Mouse (Mus musculus) lung, adult 18-20 months (tissue): ENCODE measurements around the gene Gm36210.

Source experiments
- DNase-seq, 2 experiments: peaks; one replicate each; pipeline ENCODE4 v3.0.0; 2022; ENCODE audit warnings: mixed read lengths in 2 of 2

Gm36210 gene

DNA sequence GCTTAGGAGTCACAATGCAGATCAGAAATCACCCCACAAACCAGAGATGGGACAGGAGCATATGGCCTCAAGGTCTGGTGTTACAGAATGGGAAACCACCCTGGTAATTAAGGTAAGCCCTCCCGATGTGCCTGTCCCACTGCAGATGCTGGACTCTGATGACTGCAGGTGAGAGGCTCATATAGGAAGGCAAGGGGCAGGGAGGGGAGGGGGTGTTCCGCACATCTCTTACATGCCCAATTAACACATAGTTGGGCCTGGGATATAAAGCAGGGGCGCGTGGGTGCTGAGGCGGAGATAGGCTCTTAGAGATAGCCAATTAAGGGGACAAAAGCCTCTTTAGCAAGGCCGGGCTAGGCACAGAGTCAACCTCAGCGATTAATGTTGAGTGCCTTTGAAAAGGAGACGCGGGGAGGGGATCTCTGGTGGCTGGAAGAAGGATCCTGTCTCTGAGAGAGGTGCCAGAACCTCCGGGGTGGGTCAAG lies at the start of gene Gm36210:
Gene Gm36210 (minus strand): TSS at position 51 of the 485 bp plus-strand sequence.
- DNase-seq, result no peak

DNA sequence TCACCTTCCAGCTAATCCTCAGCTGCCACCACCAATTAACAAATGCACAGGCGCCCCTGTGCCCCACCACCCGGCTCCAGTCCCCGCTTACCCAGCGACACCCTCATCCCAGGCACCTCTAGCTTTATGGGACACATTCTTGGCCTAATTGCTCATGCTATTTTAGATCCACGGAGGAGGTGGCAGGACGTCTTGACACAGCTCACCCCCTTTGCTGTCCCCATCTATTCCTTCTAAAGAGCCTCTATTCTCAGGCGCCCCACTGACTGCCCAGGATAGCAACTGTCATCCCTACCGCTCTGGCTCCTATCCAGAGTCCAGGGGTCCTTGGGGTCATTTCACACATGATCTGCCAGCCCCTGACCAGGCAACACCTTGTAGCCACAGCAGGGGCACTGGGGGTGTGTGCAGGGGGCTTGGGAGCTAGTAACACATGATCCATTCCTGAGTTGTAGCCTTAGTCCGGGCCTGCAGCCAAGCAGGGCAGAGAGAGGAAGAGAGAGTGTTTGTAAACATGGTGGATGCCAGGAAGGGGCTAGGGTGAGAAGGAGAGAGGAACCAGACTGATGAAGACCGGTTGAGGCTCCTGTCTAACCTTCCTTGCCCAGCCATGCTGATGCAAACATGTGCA lies 47.6 kb upstream of the Gm36210 start:
- no peak for DNase-seq

DNA sequence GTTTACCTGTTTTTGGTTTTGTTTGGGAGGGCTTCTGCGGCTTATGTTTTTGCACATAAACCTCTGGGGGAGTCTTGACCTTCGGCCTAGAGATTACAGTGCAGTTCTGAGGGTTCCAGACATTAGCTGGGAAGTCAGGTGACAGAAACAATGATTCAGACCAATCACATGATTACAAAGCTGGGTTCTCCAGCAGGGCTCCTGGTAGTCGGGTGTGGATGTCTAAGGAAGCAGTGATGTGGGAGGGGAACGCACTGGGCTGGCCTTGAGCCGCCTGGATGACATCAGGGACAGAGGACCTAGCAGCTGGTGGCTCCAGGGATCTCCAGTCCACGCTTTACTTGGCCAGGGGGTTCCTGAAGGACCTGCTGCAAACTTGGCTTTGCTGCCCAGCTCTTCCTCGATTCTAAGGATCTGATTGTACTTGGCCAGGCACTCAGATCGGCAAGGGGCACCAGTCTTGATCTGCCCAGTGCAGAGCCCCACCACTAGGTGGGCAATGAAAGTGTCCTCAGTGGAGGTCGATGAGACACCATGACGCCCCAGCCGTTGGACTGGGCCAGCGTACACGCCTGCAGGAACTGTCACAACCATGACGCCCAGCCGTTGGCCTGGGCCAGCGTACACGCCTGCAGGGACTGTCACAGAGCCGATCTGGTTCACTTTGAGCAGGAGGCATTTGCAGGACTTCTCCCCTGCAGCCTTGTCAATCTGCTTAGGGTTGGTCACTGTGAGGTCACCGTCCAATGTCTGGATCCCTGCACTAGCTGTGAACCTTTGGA lies 44.4 kb upstream of the Gm36210 start:
- peak; percentile 40 to 44 for DNase-seq

DNA sequence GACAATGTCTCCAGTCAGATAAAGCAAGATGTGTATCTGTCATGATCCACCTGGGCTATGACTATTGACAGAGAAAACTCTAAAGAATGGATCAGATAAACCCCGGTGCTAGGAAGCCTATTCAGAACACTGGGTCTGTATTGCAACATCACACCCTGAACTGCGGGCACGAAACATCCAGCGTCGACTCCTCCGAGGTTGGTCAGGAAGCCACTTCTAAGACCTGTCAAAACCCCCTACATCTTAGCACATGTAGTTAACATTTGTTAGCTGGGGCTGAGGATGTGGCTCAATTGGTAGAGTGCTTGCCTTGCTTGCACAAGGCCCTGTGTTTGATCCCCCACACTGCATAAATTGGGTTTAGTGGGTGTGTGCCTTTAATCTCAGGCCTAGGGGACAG lies 42.1 kb upstream of the Gm36210 start:
- DNase-seq, result no peak

DNA sequence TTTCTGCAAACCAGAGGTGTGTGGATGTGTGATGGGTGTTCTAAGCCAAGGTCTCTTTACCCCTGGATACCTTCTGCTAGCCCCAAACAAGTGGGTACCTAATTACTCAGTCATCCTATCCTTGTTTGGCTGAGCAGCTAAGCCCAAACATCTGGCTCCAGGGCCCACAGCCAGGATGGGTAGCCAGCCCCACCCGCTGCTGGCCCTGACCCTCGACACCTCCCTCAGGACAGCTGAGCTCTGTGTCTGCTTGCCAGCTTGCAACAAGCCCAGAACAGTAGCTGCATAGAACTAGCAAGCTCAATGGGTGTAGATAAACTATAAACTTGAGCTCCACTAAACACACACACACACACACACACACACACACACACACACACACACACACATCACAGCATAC lies 41.5 kb upstream of the Gm36210 start:
- DNase-seq, result peak; percentile 37 to 38

DNA sequence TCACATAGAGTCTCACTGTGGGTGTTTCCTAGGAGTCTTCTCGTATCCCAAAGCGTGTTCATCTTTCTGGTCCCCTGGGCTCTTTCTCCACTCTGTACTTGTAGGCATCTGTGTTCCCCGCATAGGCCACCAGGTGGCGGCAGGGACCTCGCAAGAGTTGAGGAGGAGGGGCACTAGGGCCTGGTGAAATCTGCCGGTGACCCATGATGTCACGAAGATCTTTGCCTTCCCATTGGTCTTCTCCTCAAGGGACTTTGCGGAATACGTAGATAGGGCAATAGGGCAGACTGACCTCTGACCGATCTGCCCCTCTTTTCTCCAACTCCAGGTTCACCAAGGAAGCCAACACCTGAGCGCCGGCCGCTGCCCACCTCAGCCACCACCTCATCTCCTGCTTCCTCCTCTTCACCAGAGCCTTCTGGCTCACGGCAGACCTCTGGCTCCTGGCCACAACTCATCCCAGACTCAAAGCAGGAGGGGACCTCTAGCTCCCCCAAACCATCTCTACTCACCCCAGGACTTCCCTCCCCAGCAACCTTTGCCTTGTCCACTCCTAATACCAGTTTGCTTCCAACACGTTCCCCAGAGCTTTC lies 37.0 kb upstream of the Gm36210 start:
- peak; percentile 94 to 96 for DNase-seq

DNA sequence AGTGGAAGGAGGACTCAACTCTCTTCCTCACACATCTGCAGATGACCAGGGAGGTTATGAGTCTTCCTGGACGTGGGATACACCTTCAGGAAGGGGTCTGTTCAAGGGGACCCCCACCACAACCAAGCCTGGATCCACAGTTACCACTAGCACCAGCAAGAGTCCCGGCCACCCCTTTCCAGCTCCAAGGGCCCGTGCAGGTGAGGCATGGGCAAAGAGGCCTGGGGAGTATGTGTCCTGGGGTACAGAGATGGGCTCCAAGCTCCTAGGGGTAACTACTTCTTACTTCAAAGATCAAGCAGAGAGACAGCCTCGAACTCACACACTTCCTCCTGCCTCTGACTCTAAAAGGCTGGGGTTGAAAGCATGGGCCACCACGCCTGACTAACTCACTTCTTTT lies 36.4 kb upstream of the Gm36210 start:
- no peak for DNase-seq

DNA sequence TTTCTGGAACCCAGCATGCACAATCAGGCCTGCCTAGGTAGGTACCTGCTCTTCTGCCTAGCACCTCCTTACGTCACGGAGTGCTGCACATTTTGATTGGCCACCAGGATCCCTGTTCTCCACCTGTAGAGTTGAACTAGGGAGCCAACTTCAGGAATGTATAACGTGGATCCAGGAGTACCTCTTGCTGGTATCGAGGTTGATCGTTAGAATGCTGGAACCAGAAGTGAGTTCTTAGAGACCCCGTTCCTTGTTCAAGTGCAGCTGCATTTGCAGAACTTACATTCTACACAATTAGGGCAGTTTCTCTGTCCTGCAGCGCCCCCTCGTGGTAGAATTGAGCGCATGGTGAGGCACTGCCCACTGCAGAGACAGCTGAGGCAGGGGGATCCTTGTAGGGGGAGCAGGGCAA lies 33.8 kb upstream of the Gm36210 start:
- DNase-seq, result peak; percentile 83 to 86

DNA sequence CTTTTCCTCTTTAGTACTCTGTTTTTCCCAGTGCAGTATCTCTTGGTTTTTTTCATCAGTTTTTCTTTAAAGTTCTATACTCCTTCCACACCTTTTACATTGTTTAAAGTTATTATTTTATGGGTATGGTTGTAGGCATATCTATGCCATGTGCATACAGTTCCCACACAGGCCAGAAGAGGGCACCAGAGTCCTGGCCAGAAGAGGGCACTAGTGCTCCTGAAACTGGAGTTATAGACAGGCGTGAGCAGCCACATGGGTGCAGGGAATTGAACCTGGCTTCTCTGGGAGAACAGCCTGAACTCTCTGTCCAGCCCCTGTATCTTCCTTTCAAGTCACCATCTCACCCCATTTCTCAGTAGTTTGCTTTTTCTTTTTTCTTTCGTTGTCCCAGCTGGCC lies 32.1 kb upstream of the Gm36210 start:
- DNase-seq, result peak; percentile 71 to 73

DNA sequence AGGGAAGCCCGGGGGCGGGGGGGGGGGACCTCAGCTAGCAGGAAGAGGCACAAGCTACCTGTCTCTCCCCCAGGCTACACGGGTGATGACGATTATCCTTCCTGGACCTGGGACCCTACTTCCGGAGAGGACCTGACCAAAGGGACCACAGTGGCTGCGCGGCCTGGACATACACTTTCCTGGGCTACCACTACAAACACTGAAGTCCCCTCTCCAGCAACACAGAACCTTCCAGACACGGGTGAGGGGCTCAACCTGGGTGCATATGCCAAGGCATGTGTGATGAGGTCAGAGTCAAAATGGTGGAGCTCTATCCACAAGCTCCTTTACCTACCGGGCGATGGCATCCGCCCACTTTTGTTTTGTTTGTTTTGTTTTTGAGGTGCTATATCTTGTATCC lies 31.1 kb upstream of the Gm36210 start:
- DNase-seq, result no peak

DNA sequence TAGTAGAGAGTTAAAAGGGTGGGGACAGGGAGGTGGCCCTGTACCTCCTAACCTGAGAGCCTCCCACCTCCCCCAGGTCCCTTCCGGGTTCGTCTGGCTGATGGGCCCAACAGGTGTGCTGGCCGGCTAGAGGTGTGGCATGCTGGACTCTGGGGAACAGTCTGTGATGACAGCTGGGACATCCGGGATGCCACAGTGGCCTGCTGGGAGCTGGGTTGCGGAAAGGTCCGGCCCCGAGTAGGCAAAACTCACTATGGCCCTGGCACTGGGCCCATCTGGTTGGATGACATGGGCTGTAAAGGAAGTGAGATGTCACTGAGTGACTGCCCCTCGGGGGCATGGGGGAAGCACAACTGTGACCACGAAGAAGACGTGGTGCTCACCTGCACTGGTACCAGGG lies 30.5 kb upstream of the Gm36210 start:
- no peak for DNase-seq

DNA sequence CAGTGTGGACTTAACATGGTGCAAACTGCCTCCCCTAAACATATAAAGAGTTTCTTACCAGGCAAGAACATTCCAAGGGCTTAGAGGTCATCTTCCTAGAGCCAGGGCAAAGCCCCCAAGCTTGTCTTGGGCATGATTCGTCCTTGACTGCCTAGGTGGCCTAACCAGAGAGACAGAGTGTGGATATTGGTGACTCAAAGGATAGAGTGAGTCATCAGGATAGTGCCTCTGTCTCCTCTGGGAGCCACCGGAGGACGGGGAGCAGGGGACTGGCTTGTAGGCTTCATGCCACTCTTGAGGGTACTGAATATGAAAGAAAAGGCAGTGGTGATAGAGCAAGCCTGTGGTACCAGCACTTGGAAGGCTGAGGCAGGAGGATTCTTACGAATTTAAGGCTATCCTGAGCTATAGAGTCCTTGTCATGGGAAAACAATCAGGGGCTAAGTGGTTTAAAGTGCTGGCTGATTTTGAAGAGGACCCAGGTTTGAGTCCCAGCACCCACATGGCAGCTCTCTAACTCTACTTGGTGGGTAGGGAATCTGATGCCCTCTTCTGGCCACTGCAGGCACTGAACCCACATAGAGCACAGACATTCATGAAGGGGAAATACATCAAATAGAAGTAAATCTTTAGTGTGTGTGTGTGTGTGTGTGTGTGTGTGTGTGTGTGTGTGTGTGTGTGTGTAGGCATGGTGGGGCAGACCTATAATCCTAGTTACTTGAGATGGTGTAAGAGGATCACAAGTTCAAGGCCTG lies 28.0 kb upstream of the Gm36210 start:
- no peak for DNase-seq

DNA sequence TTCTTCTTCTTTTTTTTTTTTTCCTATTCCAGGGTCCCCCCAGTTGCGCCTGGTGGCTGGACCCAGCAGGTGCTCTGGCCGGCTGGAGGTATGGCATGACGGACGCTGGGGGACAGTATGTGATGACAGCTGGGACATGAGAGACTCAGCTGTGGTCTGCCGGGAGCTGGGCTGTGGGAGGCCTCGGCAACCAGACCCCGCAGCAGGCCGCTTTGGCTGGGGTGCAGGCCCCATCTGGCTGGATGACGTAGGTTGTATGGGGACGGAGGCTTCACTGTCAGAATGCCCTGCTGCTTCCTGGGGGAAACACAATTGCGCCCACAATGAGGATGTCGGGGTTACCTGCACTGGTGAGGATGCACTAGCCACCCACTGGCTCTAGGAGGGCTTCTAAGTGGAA lies 26.8 kb upstream of the Gm36210 start:
- no peak for DNase-seq

DNA sequence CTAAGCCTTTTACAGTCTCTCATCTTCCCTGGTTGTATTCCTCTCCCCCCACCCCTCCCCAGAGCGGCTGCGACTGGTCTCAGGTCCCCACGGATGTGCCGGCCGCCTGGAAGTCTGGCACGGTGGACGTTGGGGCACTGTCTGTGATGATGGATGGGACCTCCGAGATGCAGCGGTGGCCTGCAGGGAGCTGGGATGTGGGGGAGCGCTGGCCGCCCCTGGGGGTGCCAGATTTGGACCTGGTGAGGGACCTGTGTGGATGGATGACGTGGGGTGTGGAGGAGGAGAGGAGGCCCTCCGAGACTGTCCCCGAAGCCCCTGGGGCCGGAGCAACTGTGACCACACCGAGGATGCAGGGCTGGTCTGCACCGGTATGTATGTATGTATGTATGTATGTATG lies 22.0 kb upstream of the Gm36210 start:
- no peak for DNase-seq

DNA sequence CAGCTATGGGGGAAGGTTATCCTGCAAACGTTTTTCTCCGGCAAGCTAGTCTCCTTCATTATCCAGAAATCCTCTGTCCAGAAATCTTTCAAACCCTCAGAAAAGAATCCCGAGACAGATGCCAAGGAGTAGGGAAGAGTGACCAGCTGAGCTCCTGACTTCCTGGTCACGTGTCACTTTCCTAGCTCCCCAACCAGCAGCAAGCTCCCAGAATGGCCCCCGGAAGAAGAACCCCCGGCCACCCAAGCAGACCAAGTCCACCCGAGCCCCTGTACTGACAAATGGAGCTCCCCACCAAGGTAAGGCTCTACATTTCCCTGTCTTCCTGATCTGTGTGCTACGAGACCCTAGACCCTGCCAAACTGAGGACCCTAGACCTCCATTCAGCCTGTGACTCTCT lies 21.4 kb upstream of the Gm36210 start:
- DNase-seq, result no peak

DNA sequence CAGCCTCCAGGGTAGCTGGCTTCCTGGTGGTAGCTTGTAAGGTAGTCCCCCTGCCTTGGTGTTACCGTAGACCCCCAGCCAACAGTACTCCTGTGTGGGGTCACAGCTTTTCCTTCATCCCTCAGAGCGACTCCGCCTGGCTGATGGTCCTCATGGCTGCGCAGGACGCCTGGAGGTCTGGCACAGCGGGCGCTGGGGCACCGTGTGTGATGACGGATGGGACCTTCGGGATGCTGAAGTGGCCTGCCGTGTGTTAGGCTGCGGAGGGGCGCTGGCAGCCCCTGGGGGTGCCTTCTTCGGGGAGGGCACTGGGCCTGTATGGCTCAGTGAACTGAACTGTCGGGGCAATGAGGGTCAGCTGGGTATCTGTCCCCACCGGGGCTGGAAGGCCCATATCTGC lies 20.5 kb upstream of the Gm36210 start:
- no peak for DNase-seq

DNA sequence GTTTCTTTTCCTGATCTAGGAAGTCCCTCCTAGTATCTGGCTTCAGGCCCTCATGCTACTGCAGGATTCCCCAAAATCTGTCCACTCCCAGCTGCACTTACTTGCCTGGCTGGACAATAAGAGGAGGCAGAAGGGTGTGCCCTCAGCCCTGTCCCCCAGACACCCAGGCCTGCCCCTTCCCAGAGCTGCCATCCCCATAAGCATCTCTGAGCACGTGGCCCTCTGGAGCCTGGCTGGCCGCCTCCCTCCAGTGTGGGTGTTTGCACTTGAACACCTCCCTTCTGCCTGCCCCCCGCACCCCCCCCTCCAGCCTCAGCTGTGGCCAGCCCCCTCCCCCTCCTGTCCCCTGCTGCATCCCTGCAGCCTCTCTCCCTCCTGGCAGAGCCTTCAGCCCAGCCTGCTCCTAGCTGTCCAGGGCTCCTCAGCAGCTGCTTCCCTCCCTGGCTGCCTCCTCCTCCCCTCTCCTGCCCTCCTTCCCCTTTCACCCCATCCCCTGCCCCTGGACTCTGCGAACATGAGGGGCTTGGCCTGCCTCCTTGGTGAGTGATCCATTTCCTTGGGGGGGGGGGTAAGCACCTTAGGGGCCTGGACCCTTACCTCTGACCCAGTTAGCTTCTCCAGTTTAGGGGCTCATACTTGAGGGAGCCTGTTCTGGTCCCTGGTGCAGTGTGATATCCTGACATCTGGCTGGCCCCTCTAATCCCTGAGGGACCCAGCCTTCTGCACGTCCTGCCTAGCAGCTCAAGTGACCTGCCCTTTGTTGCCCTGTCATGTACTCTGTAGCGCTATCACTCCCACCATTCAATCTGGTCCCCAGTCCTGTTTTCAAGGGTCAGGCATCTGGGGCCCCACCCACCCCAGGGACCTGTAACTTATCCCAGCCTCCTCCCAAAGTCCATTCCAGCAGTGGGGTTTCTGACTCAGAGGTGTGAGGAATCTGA lies 19.4 kb upstream of the Gm36210 start, which contains the start of gene Ssc5d:
Gene Ssc5d (plus strand): TSS at position 345 of the 941 bp plus-strand sequence.
- peak; percentile 26 to 40 for DNase-seq

DNA sequence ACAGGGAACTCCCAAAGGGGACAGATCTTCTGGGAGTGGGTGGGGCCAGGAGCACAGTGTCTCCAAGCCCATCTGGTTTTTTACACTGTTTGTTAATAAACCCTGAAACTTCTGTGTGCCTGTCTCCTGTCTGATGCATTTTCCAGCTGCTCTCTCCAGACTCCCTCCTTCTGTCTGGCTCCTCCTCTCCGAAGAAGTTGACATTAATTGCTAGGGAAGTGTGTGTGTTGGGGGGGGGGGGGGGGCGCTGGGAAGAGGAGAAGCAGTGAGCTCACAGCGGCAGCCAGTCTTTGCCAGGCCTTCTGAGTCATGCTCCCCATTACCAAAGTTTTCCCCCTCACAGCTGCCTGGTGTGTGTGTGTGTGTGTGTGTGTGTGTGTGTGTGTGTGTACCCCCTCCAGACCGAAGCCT lies 18.6 kb upstream of the Gm36210 start:
- peak in 1 of 2 experiments; percentile 51 for DNase-seq

DNA sequence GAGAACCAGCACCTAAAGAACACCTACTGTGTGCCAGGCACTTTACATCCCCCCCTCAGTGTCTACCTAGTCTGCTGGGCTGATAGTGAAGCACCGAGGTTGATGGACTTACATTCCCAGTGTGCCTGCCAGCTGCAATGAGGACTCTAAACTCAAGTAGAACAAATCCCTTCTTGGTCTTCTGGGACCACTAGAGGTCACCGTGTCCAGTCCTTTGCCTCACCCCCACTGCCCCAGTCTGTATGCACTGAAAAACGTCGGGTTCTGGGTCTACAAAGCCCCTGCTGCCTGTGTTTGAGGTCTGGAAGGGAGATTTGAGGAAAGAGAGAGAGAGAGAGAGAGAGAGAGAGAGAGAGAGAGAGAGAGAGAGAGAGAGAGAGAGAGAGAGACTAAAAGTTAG lies 18.2 kb upstream of the Gm36210 start:
- no peak for DNase-seq

DNA sequence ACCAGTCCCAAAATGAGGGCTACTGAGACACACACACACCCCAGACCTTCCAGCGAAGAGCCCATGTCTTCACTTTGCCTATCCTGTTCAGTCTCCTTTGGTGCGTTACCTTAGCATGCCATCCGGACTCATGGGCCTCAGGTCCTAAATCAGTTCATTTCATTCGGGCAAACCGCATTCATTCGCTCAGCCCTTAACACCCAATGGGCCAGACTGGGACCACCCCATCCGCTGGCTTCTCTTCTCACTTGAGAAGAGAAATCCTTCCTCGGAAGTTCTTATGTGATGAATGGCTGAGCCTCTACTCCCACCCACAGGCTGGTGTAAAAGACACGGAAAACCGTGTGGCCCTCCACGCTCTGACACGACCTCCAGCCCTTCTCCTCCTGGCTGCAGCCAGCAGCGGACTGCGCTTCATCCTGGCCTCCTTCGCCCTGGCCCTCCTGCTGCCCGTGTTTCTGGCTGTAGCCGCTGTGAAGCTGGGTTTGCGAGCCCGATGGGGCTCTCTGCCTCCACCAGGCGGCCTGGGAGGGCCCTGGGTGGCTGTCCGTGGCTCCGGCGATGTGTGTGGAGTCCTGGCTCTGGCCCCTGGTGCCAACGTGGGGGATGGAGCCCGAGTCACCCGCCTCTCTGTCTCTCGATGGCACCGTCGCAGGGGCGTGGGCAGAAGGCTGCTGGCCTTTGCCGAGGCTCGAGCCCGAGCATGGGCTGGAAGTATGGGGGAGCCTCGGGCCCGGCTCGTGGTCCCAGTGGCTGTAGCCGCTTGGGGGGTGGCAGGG lies 17.5 kb upstream of the Gm36210 start:
- DNase-seq, result peak in 1 of 2 experiments; percentile 52

DNA sequence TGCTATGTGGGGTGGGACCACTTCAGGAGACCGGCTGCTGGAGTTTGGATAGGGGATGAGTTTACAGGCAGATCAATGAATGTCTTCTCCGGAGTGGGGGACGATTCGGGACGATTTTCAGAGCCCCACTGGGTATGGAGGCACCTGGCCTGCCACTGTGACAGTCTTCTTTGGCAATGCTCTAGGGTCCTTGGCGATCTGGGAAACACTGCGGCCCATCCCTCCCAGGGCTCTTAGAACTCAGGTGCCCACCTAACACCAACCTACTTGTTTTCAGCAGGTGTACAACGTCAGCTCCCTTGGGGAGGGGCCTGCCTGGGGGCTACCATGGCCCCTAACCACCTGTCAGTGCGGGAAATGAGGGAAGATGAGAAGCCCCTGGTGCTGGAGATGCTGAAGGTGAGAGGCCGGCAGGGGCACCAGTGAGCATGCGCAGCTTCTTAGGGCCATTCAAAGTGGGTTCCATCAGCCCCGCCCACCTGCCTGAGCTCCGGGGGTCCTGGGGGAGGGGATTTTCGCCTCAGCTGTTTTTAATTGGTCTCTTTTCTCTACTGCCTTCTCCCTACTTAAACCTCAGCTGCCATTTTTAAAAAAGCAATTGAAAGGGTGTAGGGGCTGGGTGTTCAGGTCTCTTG lies 16.7 kb upstream of the Gm36210 start:
- DNase-seq, result no peak
